Mouse (Mus musculus): ENCODE data around the gene Atf7.
"Not testable (repeated sequence)": the region's sequence is repeated elsewhere in the genome, so short reads cannot be mapped to it uniquely, and the experiment has no call there.

The Atf7 gene

GRCm38 (mm10) chr15:102624970-102625686 is at the start of gene Atf7, which contains the start of gene Gm28047:
Gene Atf7 (minus strand): TSS chr15:102625464.
Gene Gm28047 (minus strand): TSS chr15:102625067.
- in situ Hi-C loops (cut with MboI; ENCODE audit: low pct_unique_long_range_greater_than_20kb in 1 of 2, low sequenced_read_pairs in 2 of 2, unreplicated experiment in 1 of 2) = no loop called here

GRCm38 (mm10) chr15:102673548-102673947 is 48.3 kb upstream of the Atf7 start:
- in situ Hi-C loops (cut with MboI; ENCODE audit: low pct_unique_long_range_greater_than_20kb in 1 of 2, low sequenced_read_pairs in 2 of 2, unreplicated experiment in 1 of 2) = no loop called here

- in situ Hi-C loops (cut with MboI; ENCODE audit: low pct_unique_long_range_greater_than_20kb in 1 of 2, low sequenced_read_pairs in 2 of 2, unreplicated experiment in 1 of 2) = no loop called here
Measured at GRCm38 (mm10) chr15:102672215-102673071, 47.2 kb upstream of the Atf7 start, which contains the start of gene Atp5g2. Gene Atp5g2 (minus strand): TSS chr15:102672352.

- in situ Hi-C loops (cut with MboI; ENCODE audit: low pct_unique_long_range_greater_than_20kb in 1 of 2, low sequenced_read_pairs in 2 of 2, unreplicated experiment in 1 of 2) = no loop called here
Measured at GRCm38 (mm10) chr15:102671721-102672214, 46.5 kb upstream of the Atf7 start.

GRCm38 (mm10) chr15:102670767-102671575 is 45.7 kb upstream of the Atf7 start:
- in situ Hi-C loops (cut with MboI; ENCODE audit: low pct_unique_long_range_greater_than_20kb in 1 of 2, low sequenced_read_pairs in 2 of 2, unreplicated experiment in 1 of 2) = no loop called here

GRCm38 (mm10) chr15:102670281-102670680 is 45.0 kb upstream of the Atf7 start:
- in situ Hi-C loops (cut with MboI; ENCODE audit: low pct_unique_long_range_greater_than_20kb in 1 of 2, low sequenced_read_pairs in 2 of 2, unreplicated experiment in 1 of 2) = no loop called here

- in situ Hi-C loops (cut with MboI; ENCODE audit: low pct_unique_long_range_greater_than_20kb in 1 of 2, low sequenced_read_pairs in 2 of 2, unreplicated experiment in 1 of 2) = no loop called here
Measured at GRCm38 (mm10) chr15:102669571-102669970, 44.3 kb upstream of the Atf7 start.

GRCm38 (mm10) chr15:102665494-102665893 is 40.2 kb upstream of the Atf7 start:
- in situ Hi-C loops (cut with MboI; ENCODE audit: low pct_unique_long_range_greater_than_20kb in 1 of 2, low sequenced_read_pairs in 2 of 2, unreplicated experiment in 1 of 2) = no loop called here

- in situ Hi-C loops (cut with MboI; ENCODE audit: low pct_unique_long_range_greater_than_20kb in 1 of 2, low sequenced_read_pairs in 2 of 2, unreplicated experiment in 1 of 2) = no loop called here
Measured at GRCm38 (mm10) chr15:102663825-102664224, 38.6 kb upstream of the Atf7 start.

- in situ Hi-C loops (cut with MboI; ENCODE audit: low pct_unique_long_range_greater_than_20kb in 1 of 2, low sequenced_read_pairs in 2 of 2, unreplicated experiment in 1 of 2) = not testable (repeated sequence)
Measured at GRCm38 (mm10) chr15:102662601-102663000, 37.3 kb upstream of the Atf7 start.

- in situ Hi-C loops (cut with MboI; ENCODE audit: low pct_unique_long_range_greater_than_20kb in 1 of 2, low sequenced_read_pairs in 2 of 2, unreplicated experiment in 1 of 2) = no loop called here
Measured at GRCm38 (mm10) chr15:102657926-102658381, 32.7 kb upstream of the Atf7 start.

- in situ Hi-C loops (cut with MboI; ENCODE audit: low pct_unique_long_range_greater_than_20kb in 1 of 2, low sequenced_read_pairs in 2 of 2, unreplicated experiment in 1 of 2) = no loop called here
Measured at GRCm38 (mm10) chr15:102656658-102657057, 31.4 kb upstream of the Atf7 start.

- in situ Hi-C loops (cut with MboI; ENCODE audit: low pct_unique_long_range_greater_than_20kb in 1 of 2, low sequenced_read_pairs in 2 of 2, unreplicated experiment in 1 of 2) = not testable (repeated sequence)
Measured at GRCm38 (mm10) chr15:102651928-102652660, 26.8 kb upstream of the Atf7 start.

- in situ Hi-C loops (cut with MboI; ENCODE audit: low pct_unique_long_range_greater_than_20kb in 1 of 2, low sequenced_read_pairs in 2 of 2, unreplicated experiment in 1 of 2) = no loop called here
Measured at GRCm38 (mm10) chr15:102651107-102651506, 25.8 kb upstream of the Atf7 start.

GRCm38 (mm10) chr15:102635817-102636216 is 10.6 kb upstream of the Atf7 start:
- in situ Hi-C loops (cut with MboI; ENCODE audit: low pct_unique_long_range_greater_than_20kb in 1 of 2, low sequenced_read_pairs in 2 of 2, unreplicated experiment in 1 of 2) = no loop called here

- in situ Hi-C loops (cut with MboI; ENCODE audit: low pct_unique_long_range_greater_than_20kb in 1 of 2, low sequenced_read_pairs in 2 of 2, unreplicated experiment in 1 of 2) = no loop called here
Measured at GRCm38 (mm10) chr15:102634684-102635083, 9.4 kb upstream of the Atf7 start.

GRCm38 (mm10) chr15:102625687-102626055 is 407 bp upstream of the Atf7 start:
- in situ Hi-C loops (cut with MboI; ENCODE audit: low pct_unique_long_range_greater_than_20kb in 1 of 2, low sequenced_read_pairs in 2 of 2, unreplicated experiment in 1 of 2) = no loop called here

Measured in mouse embryonic stem cell (cell line).